Mouse (Mus musculus) adrenal gland, postnatal 4 days (tissue): ENCODE measurements around the gene Tmem252. TPM values are rescaled to one million over a fixed set of nuclear protein-coding genes. Genes with fewer than 3 reads are reported as not detected.
A peak's percentile ranks its signal among the peaks of the same experiment; 100 is the strongest.

Experiments used
- DNase-seq, 2 experiments: peaks; one replicate each; pipeline ENCODE4 v3.0.0; 2021 to 2022; ENCODE audit warnings: low spot score in 2 of 2, mixed read lengths in 2 of 2
- long read RNA-seq, 2 experiments: library from polyadenylated mRNA; stranded (forward); transcript quantifications; one replicate each; pipeline ENCODE4 v2.0.0; 2021
- total RNA-seq, 2 experiments: library from RNA; stranded (reverse); gene quantifications; 2 replicates each; pipeline ENCODE4 v1.2.3; 2021

Gene Tmem252
- under 1 TPM; 0.25 to 0.50 TPM for total RNA-seq
- long read RNA-seq, experiment 1 = 0 reads
- long read RNA-seq, experiment 2, full-length matches to known transcripts = 3 of 4 reads
- long read RNA-seq, experiment 2, partial matches to known transcripts = 0 of 4 reads
- long read RNA-seq, experiment 2, other reads (novel, unspliced or antisense) = 1 of 4 reads

GRCm38 (mm10) chr19:24673762-24674161 lies at the start of gene Tmem252:
Gene Tmem252 (plus strand): TSS chr19:24674008.
- DNase-seq = no peak

GRCm38 (mm10) chr19:24628049-24628448 lies 45.8 kb upstream of the Tmem252 start:
- no peak for DNase-seq

- DNase-seq = no peak
These were observed 40.8 kb upstream of the Tmem252 start for GRCm38 (mm10) chr19:24633008-24633407.

- peak; percentile 37 to 51 for DNase-seq
These were observed 39.2 kb upstream of the Tmem252 start for GRCm38 (mm10) chr19:24634602-24635001.

GRCm38 (mm10) chr19:24636616-24637015 lies 37.2 kb upstream of the Tmem252 start:
- no peak for DNase-seq

- no peak for DNase-seq
These were observed 35.8 kb upstream of the Tmem252 start for GRCm38 (mm10) chr19:24637988-24638387.

GRCm38 (mm10) chr19:24640982-24641381 lies 32.8 kb upstream of the Tmem252 start:
- DNase-seq = no peak

GRCm38 (mm10) chr19:24644971-24645370 lies 28.8 kb upstream of the Tmem252 start:
- no peak for DNase-seq

- no peak for DNase-seq
These were observed 27.5 kb upstream of the Tmem252 start for GRCm38 (mm10) chr19:24646162-24646829.

GRCm38 (mm10) chr19:24648016-24648415 lies 25.8 kb upstream of the Tmem252 start:
- DNase-seq = no peak

GRCm38 (mm10) chr19:24650428-24650827 lies 23.4 kb upstream of the Tmem252 start:
- no peak for DNase-seq

- DNase-seq = no peak
These were observed 22.2 kb upstream of the Tmem252 start for GRCm38 (mm10) chr19:24651595-24651994.

- DNase-seq = no peak
These were observed 21.3 kb upstream of the Tmem252 start for GRCm38 (mm10) chr19:24652342-24653019.

GRCm38 (mm10) chr19:24653230-24653799 lies 20.5 kb upstream of the Tmem252 start:
- no peak for DNase-seq

- no peak for DNase-seq
These were observed 16.8 kb upstream of the Tmem252 start for GRCm38 (mm10) chr19:24656981-24657380.

GRCm38 (mm10) chr19:24662346-24662745 lies 11.5 kb upstream of the Tmem252 start:
- no peak for DNase-seq

- no peak for DNase-seq
These were observed 8.0 kb upstream of the Tmem252 start for GRCm38 (mm10) chr19:24665771-24666170.

GRCm38 (mm10) chr19:24667527-24667926 lies 6.3 kb upstream of the Tmem252 start:
- no peak for DNase-seq

GRCm38 (mm10) chr19:24671571-24671970 lies 2.2 kb upstream of the Tmem252 start:
- no peak for DNase-seq

- no peak for DNase-seq
These were observed 1.3 kb upstream of the Tmem252 start for GRCm38 (mm10) chr19:24672366-24672960.

- no peak for DNase-seq
These were observed 477 bp upstream of the Tmem252 start for GRCm38 (mm10) chr19:24673331-24673730.

GRCm38 (mm10) chr19:24676429-24676828 lies 2.6 kb downstream of the Tmem252 start:
- DNase-seq = no peak
